Mouse (Mus musculus) neural tube, embryonic 10.5 days (tissue): Measurements from ENCODE around the gene Eif4e1b.

Experiments
- DNase-seq: peaks from one replicate; pipeline ENCODE4 v3.0.0-alpha.2; 2017; ENCODE audit warnings: low spot score; ENCODE audit errors: extremely low spot score

Eif4e1b gene

DNA sequence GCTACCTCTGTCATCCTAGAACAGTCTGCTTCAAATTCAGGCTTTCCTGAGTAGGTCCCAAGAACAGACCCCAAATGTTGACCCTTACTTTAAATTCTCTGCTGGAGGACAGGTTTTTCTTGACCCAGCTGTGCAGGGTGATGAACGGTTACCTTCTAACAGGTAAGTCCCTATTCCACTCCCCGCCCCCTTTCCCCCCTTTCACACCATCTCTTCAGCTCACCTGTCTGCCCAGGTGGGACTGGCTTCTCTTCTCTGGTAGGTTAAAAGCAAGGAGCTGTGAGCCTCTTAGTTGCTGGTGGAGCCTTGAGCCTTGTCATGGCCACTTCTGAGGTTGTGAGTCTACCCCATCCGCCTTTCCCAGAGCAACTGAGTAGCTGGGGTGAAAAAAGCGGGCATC is at the start of gene Eif4e1b:
Gene Eif4e1b, plus strand, starts transcription at position 301 of the 400 bp plus-strand sequence.
- no peak for DNase-seq

DNA sequence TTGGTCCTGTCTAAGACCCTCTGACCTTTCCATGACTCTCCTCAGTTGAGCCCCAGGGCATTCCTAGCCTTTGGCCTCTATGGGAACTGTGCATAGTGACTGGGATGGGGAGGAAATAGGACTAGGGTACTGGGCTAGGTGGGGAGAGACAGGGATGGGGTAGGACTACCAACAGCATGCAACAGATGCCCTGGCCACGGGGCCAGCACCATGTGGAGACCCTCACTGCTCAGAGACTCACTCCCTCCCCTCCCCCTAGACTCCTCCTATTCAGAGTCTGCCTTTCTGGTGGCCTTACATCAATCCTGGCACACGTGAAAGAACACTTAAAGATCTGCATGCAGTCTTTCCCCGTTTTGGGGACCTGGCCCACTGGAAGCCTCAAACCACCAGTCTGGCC is 46.9 kb upstream of the Eif4e1b start:
- no peak for DNase-seq

DNA sequence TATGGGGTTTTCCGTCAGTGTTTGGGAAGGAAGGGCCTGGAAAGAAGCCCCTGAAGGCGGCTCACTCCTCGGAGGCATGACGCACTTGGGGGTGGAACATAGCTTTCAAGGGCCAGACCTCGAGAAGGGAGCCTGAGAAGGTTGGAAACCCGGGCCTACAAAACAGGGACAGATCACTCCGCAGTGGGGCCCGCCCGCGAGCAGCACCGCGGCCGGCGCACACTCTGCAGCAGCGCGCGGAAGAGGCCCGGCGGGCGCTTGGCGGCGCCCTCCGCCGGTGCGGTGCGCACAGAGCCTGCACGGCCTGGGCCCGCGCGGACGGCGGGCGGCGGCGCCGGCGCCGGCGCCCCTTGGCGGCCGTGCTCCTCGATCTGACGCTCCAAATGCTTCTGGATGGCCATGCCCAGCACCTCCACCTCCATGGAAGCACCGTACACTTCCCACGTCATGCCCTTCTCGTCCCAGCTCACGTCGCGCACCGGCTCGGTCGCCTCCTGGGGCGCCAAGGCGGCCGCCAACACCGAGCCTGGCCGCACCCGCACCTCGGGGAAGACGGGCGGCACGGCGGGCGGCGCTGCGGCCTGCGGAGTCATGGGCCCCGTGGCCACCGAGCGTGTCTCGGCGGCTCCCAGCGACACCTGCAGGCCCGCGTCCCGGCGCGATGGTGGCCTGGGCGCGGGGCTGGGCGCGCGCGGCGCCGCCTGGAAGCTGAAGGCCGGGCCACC is 46.1 kb upstream of the Eif4e1b start:
- DNase-seq: peak; percentile 51

DNA sequence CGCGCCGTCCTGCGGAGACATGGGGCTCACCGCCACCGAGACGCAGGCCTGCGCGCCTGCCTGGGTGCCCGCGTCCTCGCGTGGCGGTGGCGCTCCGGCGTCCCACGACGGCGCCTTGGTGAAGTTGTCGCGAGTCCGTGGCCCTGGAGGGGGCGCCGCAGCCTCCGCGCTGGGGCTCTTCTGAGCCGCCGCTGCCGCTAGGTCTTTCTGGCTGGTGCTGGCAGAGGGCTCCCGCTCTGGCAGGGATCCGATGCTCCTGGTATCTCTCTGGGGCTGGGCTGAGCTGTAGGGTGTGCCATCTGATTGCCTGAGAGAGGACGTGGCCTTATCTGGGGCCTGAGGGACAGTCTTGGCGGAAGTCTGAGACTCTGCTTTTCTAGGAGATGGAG is 45.6 kb upstream of the Eif4e1b start:
- DNase-seq: peak; percentile 36

DNA sequence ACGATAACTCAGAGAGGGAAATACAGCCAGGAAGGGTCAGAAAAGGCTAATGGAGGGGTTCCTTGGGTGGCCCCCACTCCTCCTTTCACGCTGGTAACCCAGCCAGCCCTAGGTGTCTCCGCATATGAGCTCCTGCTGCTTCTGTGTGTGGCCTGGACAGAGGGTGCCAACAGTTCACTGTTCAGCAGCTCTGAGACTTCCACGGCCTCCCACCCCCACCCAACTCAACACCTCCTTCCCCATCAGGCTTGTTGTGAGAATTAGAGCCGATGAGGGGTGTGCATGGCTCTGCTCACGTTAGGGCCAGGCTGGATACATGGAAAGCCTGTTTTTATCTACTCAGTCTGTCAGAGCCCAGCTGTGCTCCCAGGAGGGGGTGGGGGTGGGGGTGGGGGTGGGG is 37.7 kb upstream of the Eif4e1b start:
- no peak for DNase-seq

DNA sequence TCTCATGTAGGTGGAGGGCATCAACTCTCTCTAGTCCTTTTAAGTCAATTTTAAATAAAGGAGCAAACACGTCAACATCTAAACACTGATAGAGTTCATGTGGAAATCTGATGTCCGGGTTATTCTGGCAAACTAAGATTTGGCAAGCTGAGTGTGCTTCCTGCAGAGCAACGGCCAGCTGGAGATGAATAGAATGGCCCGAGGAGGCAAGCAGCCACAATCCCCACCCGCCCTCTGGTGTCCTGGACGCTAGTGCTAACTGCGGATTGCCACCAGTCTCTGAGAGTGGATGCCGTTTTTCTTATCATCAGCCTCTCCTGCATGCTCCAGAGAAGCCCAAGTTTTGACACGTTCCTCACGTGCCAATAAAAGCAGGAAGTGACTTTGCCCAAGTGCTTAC is 36.9 kb upstream of the Eif4e1b start:
- DNase-seq: no peak

DNA sequence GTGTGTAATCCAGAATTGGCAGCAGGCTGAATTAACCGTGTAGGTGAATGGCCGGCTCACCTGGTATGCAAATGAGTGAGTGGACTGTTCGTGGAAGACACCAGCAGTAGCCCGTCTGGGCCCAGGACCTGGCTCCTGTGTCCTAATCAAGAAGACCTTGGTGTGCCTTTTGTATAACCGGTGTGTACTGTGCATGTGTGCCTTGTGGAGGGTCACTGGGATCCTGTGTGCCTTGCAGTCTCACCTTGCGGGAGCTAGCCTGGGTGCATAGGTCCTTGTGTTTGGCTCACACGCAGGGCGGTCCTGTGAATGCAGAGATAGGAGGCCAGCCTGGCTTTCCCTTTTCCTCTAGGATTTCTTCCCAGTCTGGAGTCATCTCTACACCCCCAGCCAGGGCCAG is 35.6 kb upstream of the Eif4e1b start:
- DNase-seq: no peak

DNA sequence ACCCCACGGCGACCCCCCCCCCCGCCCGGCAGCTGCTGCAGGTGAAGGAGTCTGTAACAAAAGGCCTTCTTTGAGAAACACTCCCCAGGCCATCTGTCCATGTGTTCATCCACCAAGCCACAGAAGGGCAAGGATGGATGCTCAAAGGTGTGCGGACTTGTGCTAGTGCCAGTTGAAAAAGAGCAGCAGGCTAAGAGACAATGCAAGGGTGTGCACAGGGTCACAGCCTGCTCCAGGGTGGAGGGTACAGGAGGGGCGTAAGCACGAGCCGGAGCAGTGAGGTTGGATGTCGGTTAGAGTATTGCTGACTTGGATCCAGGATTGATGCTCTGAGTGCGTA is 35.1 kb upstream of the Eif4e1b start:
- no peak for DNase-seq

DNA sequence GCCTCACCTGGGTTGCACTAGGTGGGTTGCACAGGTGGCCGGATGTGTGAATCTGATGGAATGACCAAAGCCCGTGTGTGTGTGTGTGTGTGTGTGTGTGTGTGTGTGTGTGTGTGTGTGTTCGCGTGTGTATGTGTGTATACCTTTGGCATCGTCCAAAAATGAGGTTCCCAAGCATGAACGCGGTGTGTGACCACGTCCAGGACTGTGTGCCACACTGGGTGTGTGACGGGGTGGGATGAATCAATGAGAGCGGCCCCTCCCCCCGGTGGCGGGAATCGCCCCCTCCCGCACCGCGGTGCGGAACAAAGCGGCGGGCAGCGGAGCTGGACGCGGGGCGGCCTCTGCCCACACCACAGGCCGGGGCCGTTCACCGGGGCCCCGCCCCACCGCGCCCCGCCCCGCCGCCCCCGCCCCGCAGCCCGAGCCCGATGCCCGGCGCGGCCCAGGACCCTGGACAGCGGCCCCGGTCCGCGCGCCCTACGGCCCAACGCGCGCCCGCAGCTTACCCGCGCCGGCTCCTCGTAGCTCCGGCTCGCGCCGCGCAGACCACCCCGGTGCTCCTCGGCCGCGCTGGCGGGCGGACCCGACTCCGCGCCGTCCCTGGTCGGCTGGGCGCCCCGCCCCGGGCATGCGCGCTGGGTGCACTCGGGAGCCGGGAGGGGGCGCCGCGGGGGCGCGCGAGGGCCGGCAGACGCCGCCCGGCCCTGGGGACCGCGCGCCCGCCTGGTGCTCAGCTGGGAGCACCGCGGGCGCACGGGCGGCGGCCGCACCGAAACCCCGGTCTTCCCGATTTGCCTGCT is 34.5 kb upstream of the Eif4e1b start:
- DNase-seq: peak; percentile 68

DNA sequence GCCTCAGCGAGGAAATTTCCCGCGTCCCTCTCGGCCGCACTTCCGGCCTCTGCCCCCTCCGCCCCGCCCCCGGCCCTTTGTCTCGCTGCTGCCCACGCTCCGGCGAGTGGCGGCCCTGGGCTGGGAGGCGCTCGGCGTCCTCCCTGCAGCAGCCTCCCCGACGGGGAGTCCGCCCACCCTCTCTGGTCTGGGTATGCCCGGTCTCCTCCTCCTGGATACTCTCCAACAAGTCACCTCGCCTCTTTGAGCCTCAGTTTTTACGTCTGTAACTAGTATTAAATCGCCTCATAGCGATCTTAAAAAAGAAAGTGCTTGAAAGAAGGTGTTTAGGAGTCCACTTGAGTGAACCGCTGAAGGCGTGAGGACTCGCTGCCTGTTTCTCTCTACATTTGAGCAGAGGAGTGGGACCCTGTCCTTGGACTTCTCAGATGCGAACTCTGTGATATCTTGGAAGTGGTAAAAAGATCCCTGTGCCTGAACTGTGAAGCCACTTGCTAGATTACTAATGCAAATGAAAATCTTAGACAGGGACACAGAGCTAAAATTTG is 33.9 kb upstream of the Eif4e1b start, which contains the start of gene Gprin1:
Gene Gprin1, minus strand, starts transcription at position 11 of the 548 bp plus-strand sequence.
- DNase-seq: no peak

DNA sequence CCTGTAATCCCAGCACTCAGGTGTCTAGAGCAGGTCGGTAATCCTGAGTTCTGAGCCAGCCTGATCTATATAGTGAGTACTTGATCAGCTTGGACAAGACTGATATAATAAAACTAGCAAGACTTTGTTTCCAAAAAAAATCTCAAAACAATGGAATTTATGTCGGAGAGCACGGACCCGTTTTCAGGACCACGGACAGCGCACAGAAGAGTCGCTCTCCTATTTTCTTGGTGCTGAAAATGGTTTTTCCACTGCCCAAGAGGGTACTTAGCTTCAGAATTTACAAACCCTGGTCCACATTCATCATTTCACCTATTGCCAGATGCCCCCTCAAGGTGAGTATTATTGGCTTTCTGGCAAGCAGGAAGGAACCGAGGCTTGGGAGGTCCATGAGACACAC is 33.1 kb upstream of the Eif4e1b start:
- DNase-seq: peak; percentile 64

DNA sequence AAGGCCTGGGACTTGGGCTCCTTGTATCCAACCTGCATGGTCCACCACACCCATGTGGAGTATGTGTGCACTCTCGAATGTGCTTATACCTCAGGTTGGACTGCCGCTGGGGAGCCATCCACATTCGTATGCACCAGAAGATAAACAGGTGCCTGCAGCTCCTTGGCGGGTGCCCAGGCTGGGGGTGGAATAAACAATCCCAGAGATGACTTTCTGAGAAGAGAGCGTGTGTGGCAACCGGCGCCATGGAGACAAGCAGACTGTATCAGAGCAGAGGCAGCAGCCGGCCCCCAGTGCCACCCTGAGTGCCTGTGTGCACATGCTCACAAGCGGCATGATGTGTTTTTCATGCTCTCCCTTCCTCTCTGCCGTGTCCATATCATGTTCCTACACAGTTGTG is 31.1 kb upstream of the Eif4e1b start:
- no peak for DNase-seq

DNA sequence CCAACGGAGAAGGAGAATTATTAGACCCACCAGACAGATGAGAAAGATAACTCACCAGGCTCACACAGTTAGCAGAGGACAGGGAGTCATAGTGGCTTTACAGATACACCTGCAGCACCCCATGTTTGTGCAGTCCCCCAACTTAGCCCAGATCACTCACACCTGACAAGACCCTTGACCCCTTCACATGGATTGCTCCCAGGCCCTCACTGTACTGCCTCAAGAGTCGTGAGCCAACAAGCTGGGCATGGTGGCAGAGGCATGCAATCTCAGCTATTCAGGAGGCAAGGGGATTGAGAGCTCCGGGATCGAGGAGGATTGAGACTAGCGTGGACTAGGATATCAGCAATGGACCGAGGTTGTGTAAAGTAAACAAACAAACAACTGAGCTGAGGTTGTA is 30.1 kb upstream of the Eif4e1b start:
- DNase-seq: no peak

DNA sequence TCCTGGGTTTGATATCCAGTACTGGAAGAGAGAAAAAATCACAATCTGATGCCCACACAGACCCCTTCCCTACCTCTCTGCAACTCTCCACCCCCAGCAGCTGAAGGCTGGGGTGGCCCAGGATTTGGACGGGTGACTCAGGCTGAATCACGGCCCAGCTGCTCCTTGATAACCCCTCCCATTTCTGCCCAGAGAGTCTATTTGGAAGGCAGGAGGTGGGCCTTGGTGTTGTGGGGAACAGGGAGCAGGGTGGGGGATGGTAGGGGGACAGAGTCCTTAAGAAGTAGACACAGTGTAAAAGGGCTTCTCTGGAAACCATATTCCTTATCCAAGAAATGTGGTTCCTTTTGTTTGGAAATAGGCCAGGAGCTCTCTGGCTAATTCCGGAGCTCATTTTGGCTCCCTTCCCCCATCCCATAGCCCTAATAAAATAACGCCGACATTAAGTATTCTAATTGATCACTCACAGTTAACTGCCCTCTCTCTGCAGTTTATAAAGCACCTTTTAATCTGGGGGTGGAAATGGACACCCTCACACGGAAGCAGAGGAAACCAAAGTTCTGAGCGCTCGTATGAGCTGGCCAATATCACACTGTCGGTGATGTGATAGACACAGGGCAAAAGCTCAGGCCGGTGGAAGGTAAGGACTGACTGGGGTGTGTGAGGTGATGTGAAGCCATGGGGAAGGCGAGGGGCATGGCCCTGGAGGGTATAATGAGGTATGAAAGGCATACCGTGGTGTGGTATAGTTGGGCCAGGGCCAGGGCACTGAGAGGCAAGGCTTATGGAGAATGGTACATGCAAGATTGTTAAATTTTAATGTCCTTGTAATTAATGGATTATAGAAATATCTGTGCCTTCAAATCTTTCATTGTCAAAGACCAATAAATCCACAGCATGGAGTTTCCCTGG is 29.4 kb upstream of the Eif4e1b start:
- no peak for DNase-seq

DNA sequence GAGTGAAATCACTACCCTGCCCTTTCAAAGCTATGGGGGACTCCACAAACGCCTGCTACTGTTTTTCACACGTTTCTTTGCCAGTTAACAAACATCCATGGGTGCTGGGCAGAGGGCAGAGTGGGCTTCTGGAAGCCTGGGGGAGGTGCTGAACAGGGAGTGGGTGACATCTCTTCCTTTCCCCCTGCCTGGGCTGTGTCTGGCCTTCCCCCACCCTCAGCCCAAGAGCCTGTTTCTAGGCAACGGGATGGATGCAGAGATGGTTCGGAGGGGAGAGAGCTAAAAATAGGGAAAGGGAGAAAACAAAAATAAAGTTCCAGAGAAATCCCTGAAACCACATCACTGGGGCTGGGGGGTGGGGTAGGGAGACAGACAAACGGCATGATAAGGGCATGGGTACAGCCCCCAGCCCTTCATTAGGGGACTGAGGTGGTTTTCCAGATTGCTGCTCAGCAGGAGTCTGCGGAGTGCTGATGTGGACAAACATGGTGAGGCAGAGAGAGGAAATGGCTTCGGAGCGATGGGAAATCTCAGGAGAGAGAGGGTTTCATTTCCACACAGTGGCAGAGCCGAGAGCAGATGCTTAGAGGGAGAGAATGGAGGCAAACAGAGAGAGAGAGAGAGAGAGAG is 28.5 kb upstream of the Eif4e1b start:
- no peak for DNase-seq

DNA sequence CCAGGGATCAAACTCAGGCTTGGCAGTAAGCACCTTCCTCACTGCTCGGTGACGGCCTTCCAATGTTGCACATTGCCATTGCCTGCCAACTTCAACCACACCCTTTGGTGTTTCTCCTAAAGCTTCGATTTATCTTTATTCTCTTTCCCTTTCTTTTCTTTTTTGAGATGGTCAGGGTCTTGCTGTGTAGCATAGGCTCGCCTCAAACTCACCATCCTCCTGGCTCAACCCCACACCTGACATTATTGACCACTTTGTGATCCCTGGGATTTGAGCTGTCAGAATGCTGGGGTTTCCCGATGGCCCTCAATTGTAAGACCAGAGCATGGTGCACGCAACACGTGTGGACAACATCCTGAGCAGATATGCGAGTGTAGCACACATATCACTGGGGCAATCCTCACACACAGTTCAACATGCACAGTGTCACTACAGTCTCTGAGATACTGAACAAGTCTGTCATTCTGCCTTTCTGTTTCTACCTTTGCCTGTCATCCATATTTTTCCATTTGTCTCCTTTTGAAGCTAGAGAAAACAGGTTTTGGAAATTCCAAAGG is 27.6 kb upstream of the Eif4e1b start:
- no peak for DNase-seq

DNA sequence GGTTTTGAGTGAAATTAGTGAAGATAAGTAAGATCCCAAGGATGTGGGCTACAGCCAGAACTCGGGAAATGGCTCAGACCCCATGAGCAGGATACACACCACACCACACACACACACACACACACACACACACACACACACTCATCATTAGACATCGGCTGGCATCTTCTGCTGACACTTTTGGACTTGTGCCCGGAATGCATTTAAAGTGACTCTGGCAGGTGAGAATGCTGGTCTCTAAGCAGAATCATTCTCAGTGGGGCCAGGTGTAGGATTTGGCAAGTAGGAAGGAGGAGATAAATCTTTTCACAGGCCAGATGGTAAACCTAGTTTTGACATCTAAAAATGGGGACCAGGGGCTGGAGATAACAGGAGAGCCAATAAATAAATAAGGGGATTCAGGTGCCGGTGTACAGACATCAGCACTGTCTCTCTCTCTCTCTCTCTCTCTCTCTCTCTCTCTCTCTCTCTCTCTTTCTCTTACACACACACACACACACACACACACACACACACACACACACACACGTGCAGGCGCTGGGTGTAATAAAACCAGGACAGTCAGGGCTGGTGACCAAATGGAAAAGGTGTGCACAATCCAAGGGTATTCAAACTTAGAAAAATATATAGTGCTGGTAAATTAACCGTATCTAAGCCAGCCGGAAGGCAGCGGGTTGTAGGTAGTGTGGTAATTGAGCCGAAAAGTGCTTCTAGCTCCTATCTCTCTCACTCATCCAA is 26.5 kb upstream of the Eif4e1b start:
- no peak for DNase-seq

DNA sequence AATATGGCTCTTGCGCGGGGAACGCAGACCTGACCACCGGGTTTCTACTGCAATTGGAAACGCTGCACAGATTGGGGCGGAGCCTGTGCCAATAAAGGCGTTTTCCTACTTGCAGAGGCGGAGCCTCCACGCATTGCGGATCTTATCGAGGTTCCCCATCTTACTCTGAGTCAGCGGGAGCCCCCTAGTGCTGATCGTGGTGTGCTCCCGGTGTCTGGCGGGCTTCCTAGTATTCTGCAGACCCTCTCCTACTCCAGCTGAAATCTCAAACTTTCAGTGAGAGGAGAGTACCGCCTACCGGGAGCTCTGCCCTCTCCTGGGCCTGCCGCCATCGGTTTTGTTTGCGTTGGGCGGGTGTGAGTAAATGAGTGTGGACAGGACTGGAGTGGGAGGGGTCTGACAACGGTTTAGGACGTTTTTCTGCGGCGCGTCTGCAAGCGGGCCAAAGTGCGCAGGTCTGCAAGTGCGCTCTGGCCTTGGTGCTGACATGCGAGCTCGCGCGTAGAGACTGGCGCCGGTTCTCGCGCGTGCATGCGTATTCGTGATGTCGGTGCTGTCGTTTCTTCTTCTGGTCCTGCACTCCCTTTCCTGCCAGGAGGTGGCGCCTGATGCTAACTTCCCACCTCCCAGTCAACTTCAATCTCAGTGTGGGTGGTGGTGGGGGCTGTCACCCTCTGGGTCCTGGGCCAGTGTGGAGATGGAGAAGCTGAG is 25.6 kb upstream of the Eif4e1b start:
- peak; percentile 90 for DNase-seq

DNA sequence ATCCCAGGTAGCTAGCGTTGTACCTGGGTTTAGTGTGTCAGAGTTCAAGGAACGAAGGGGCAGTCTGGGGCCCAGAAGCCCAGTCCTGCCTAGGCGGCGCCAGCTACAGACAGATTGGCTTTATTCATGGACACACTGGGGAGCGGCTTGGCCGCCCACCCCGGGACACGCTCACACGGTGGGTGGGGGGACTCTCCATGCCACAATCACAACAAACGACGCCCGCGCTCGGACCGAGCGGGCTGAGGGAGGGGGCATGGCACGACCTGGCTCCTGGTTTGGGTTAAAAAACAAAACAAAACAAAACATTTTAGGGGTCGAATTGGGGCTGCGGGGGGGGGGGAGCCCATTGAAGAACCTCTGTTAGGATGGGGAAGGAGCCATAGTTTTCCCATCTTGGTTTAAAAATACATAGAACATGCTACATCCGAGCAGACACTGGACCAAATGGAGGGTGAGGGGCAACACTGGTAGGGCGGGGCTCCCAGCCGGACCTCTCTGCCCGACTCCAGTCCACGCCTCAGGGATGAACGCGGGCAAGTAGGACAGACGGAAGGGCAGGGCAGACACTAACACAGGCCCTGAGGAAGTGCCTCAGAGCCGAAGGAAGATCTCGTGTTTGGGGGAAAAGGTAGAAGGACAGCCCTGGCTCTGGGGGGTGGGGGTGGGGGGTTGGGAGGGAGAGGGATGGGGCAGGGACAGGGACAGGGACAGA is 24.9 kb upstream of the Eif4e1b start:
- DNase-seq: no peak
